Mouse (Mus musculus) thymus, adult 2 months (tissue): ENCODE data around the gene Gm10160. TPM values are rescaled to one million over a fixed set of nuclear protein-coding genes. Genes with fewer than 3 reads are reported as not detected.
A peak's percentile ranks its signal among the peaks of the same experiment; 100 is the strongest.
"Not testable (repeated sequence)": the region's sequence is repeated elsewhere in the genome, so short reads cannot be mapped to it uniquely, and the experiment has no call there.

Source experiments
- DNase-seq: peaks from one replicate; pipeline ENCODE4 v3.0.0; 2021
- H3K27ac ChIP-seq: fragments of 200-500 bp; 2 replicates; pipeline ENCODE4 v1.5.1; 2012; ENCODE audit warnings: low read length, control low read depth; ENCODE audit not compliant: control insufficient read depth, insufficient read depth
- H3K27me3 ChIP-seq: fragments of 200-500 bp; 2 replicates; pipeline ENCODE4 v1.6.1; 2012; ENCODE audit warnings: mild to moderate bottlenecking, low read length, moderate library complexity, mixed read lengths; ENCODE audit not compliant: control insufficient read depth, insufficient read depth
- H3K36me3 ChIP-seq: fragments of 200-500 bp; 2 replicates; pipeline ENCODE4 v1.6.1; 2012; ENCODE audit warnings: mild to moderate bottlenecking, low read length, moderate library complexity; ENCODE audit not compliant: control insufficient read depth, insufficient read depth
- H3K4me1 ChIP-seq: fragments of 200-500 bp; replicated peaks from 2 replicates; pipeline ENCODE4 v1.6.1; 2012; ENCODE audit warnings: low read length; ENCODE audit not compliant: control insufficient read depth, insufficient read depth
- H3K4me3 ChIP-seq: fragments of 200-500 bp; 2 replicates; pipeline ENCODE4 v1.5.1; 2012; ENCODE audit warnings: mild to moderate bottlenecking, low read length, control low read depth, moderate library complexity; ENCODE audit not compliant: control insufficient read depth, insufficient read depth
- CTCF ChIP-seq: fragments of 200-500 bp; IDR thresholded peaks from 2 replicates; pipeline ENCODE4 v1.5.1; 2012; ENCODE audit warnings: mild to moderate bottlenecking, control low read depth, low read length, moderate library complexity, borderline replicate concordance; ENCODE audit not compliant: control insufficient read depth, poor library complexity, insufficient read depth; ENCODE audit errors: extremely low read depth
- POLR2A ChIP-seq: fragments of 200-500 bp; IDR thresholded peaks from 2 replicates; pipeline ENCODE4 v1.6.1; 2012; ENCODE audit warnings: mild to moderate bottlenecking, low read length, control low read depth, moderate library complexity; ENCODE audit not compliant: control insufficient read depth, poor library complexity, insufficient read depth; ENCODE audit errors: extremely low read depth
- WGBS: fragments of 180-500 bp; shearing (Covaris S2); methylation state at CpG from one replicate; pipeline ENCODE4 v1.1.7; 2018; 5-methylcytosine and 5-hydroxymethylcytosine counted together
- polyA plus RNA-seq: library from polyadenylated mRNA; depleted of rRNA; stranded (reverse); fragments of >200 nt; gene quantifications from 2 replicates; pipeline ENCODE4 v1.2.3, GENCODE M21; 2012

Gm10160 gene
- polyA plus RNA-seq, 1 experiment = not detected

GRCm38 (mm10) chr7:81839746-81840145 is 15.8 kb downstream of the Gm10160 start:
- 84% methylated on average over 6 of the region's 6 CpGs for WGBS
- no peaks in the 10 kb centered on the region for H3K36me3 ChIP-seq
- no peaks in the 10 kb centered on the region for H3K4me1 ChIP-seq
- no peak overlapping the region for H3K4me3 ChIP-seq
- no peaks in the 10 kb centered on the region for H3K27me3 ChIP-seq
- TF ChIP-seq POLR2A = no peak
- no peak for TF ChIP-seq CTCF
- no peak for DNase-seq
- H3K27ac ChIP-seq = no peak overlapping the region

GRCm38 (mm10) chr7:81837771-81838170 is 17.8 kb downstream of the Gm10160 start:
- WGBS = 91% methylated on average over 5 of the region's 5 CpGs
- H3K27ac ChIP-seq, H3K27me3 ChIP-seq, DNase-seq, H3K4me3 ChIP-seq, H3K4me1 ChIP-seq, H3K36me3 ChIP-seq: not testable (repeated sequence)

- Histone ChIP-seq H3K27ac (no peak overlapping the region), H3K4me1 (no peaks in the 10 kb centered on the region), H3K27me3 (no peaks in the 10 kb centered on the region), H3K36me3 (no peaks in the 10 kb centered on the region), H3K4me3 (no peak overlapping the region)
- 90% methylated on average over 5 of the region's 5 CpGs for WGBS
- DNase-seq = no peak
- TF ChIP-seq CTCF (no peak), POLR2A (no peak)
These were observed 20.2 kb downstream of the Gm10160 start for GRCm38 (mm10) chr7:81835430-81835829.

- H3K27ac ChIP-seq = no peak overlapping the region
These were observed 20.7 kb downstream of the Gm10160 start for GRCm38 (mm10) chr7:81834847-81835246.

GRCm38 (mm10) chr7:81829379-81829894 is 26.2 kb downstream of the Gm10160 start, which contains the start of gene Btbd1:
Btbd1 (minus strand) TSS chr7:81829431.
- peak; percentile 87 for DNase-seq
- Histone ChIP-seq H3K36me3 (no peaks in the 10 kb centered on the region), H3K27ac (no peak within 1 kb of the TSS), H3K27me3 (no peaks in the 10 kb centered on the region), H3K4me1 (peaks cover 17% of the 10 kb centered on the region), H3K4me3 (peak within 1 kb of the TSS; percentile 97)
- WGBS = 2% methylated on average over 55 of the region's 58 CpGs
- TF ChIP-seq CTCF (no peak), POLR2A (peak; percentile 72)

More at GRCm38 (mm10) chr7:81834847-81835246, 20.7 kb downstream of the Gm10160 start:
- no peak overlapping the region for H3K4me3 ChIP-seq
- H3K27me3 ChIP-seq = no peaks in the 10 kb centered on the region
- DNase-seq = peak; percentile 26
- peaks cover 2% of the 10 kb centered on the region for H3K4me1 ChIP-seq
- no peak for TF ChIP-seq POLR2A
- no peak for TF ChIP-seq CTCF
- no peaks in the 10 kb centered on the region for H3K36me3 ChIP-seq

GRCm38 (mm10) chr7:81828681-81829378 is 26.8 kb downstream of the Gm10160 start:
- H3K27ac ChIP-seq = no peak overlapping the region
- no peaks in the 10 kb centered on the region for H3K36me3 ChIP-seq
- WGBS = under 1% methylated on average over 85 of the region's 91 CpGs
- no peaks in the 10 kb centered on the region for H3K27me3 ChIP-seq
- peak; percentile 50 for DNase-seq
- peaks cover 17% of the 10 kb centered on the region for H3K4me1 ChIP-seq
- H3K4me3 ChIP-seq = peak overlapping the region; percentile 97
- no peak for TF ChIP-seq POLR2A
- peak; percentile 14; the same call in 1 of the 2 replicates for TF ChIP-seq CTCF

- no peak for DNase-seq
- Histone ChIP-seq H3K4me1 (peaks cover 17% of the 10 kb centered on the region), H3K27ac (no peak overlapping the region), H3K27me3 (no peaks in the 10 kb centered on the region), H3K4me3 (peak overlapping the region; percentile 97), H3K36me3 (no peaks in the 10 kb centered on the region)
- TF ChIP-seq CTCF (no peak), POLR2A (no peak)
- 21% methylated on average over 17 of the region's 17 CpGs for WGBS
These were observed 27.6 kb downstream of the Gm10160 start for GRCm38 (mm10) chr7:81827806-81828667.
